Mouse (Mus musculus) cerebellum, adult 2 months (tissue): ENCODE measurements around the gene Nop53.
A peak's percentile ranks its signal among the peaks of the same experiment; 100 is the strongest.

Experiments
- CTCF ChIP-seq: fragments of 200-500 bp; IDR thresholded peaks from 2 replicates; pipeline ENCODE4 v1.5.1; 2011; ENCODE audit warnings: low read depth, mild to moderate bottlenecking, control low read depth, low read length, moderate library complexity, borderline replicate concordance; ENCODE audit not compliant: insufficient read depth
- POLR2A ChIP-seq: fragments of 200-500 bp; IDR thresholded peaks from 2 replicates; pipeline ENCODE4 v1.6.1; 2011; ENCODE audit warnings: low read length, control low read depth, borderline replicate concordance; ENCODE audit not compliant: insufficient read depth

DNA sequence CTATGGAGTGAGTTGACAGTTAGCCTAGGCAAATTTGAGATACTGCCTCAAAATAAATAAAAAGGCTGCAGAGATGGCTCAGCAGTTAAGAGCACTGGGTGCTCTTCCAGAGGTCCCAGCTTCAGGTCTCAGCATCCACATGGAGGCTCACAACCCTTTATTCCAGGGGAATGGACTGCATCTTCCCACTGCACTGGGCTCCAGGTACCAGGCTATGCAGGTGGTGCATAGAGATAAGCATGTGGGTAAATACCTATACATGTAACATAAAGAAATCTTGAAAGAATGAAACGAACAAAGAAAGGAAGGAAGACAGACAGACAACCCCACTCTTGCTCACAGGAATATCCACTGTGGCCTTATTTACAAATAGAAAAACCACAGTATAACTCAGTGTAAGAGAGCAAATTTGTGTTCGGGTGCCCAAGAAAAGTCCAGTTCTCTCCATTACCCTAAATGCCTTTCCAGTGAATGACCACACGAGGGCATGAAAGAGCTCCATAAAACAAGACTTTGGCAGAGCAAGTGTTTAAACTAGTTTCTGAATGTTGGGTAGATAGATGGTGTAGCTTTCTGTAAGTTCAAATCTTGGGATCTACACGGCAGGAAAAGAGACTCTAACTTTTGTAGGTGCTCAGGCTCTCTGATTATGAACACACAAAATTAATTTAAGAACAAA lies 37.0 kb upstream of the Nop53 start:
- TF ChIP-seq POLR2A (no peak), CTCF (peak; percentile 33; the same call in 1 of the 2 replicates)
